8 mouse cellular contexts compared by ENCODE assay signal in genomic region chr7:44839171-44839490, GRCm38 (mm10). TPM values are rescaled to one million over a fixed set of nuclear protein-coding genes. Genes with fewer than 3 reads are reported as not detected.
DNase-seq lines count a peak whose midpoint lies in the region; ATAC-seq lines count a peak whose summit lies in the region.

No protein-coding gene starts in this region.

- peak overlapping the region; percentile 67 for H3K4me2 ChIP-seq in kidney, embryonic 16.5 days (replicated peaks; ENCODE audit: low read depth, low read length)
- peak overlapping the region; percentile 66 for H3K4me2 ChIP-seq in embryonic facial prominence, embryonic 13.5 days
- H3K4me2 ChIP-seq in midbrain, embryonic 16.5 days (ENCODE audit: low read length), result peak overlapping the region; percentile 64

- peak overlapping the region; percentile 39 for H3K4me3 ChIP-seq in kidney, embryonic 16.5 days (ENCODE audit: low read length)
- H3K4me3 ChIP-seq in embryonic facial prominence, embryonic 13.5 days, result peak overlapping the region; percentile 40
- peak overlapping the region; percentile 25 for H3K4me3 ChIP-seq in midbrain, embryonic 16.5 days (ENCODE audit: low read depth, low read length)

- H3K27ac ChIP-seq in kidney, embryonic 16.5 days (ENCODE audit: low read length), result no peak overlapping the region
- H3K27ac ChIP-seq in embryonic facial prominence, embryonic 13.5 days, result no peak overlapping the region
- H3K27ac ChIP-seq in midbrain, embryonic 16.5 days (ENCODE audit: low read length), result no peak overlapping the region

- H3K36me3 ChIP-seq in kidney, embryonic 16.5 days (ENCODE audit: insufficient read depth, low read length), result peaks cover 29% of the 10 kb centered on the region
- peaks cover 39% of the 10 kb centered on the region for H3K36me3 ChIP-seq in embryonic facial prominence, embryonic 13.5 days
- peaks cover 27% of the 10 kb centered on the region for H3K36me3 ChIP-seq in midbrain, embryonic 16.5 days (ENCODE audit: control insufficient read depth, insufficient read depth, low read length)

- H3K27me3 ChIP-seq in kidney, embryonic 16.5 days (ENCODE audit: insufficient read depth, low read length), result peaks cover 6% of the 10 kb centered on the region; the same call in 1 of the 2 replicates
- H3K27me3 ChIP-seq in embryonic facial prominence, embryonic 13.5 days, result peaks cover 36% of the 10 kb centered on the region
- H3K27me3 ChIP-seq in midbrain, embryonic 16.5 days (ENCODE audit: control insufficient read depth, insufficient read depth, low read depth, low read length), result peaks cover 8% of the 10 kb centered on the region

- peak overlapping the region; percentile 60; the same call in 1 of the 2 replicates for H3K9ac ChIP-seq in kidney, embryonic 16.5 days (replicated peaks; ENCODE audit: low read length)
- H3K9ac ChIP-seq in embryonic facial prominence, embryonic 13.5 days, result peak overlapping the region; percentile 62
- H3K9ac ChIP-seq in midbrain, embryonic 16.5 days (ENCODE audit: low read depth, low read length), result peak overlapping the region; percentile 58

- no peak for ATAC-seq in kidney, embryonic 16.5 days (ENCODE audit: low FRiP score, low TSS enrichment)
- no peak for ATAC-seq in embryonic facial prominence, embryonic 13.5 days (ENCODE audit: insufficient number of reproducible peaks, insufficient read depth, low FRiP score, low TSS enrichment, low read depth)
- ATAC-seq in inflammation-experienced regulatory T-cells, adult 6 months, result peak; percentile 35
- ATAC-seq in midbrain, embryonic 16.5 days, result no peak; the same call in 1 of the 2 replicates

- H3K4me1 ChIP-seq in kidney, embryonic 16.5 days (ENCODE audit: insufficient read depth, low read length), result peaks cover 16% of the 10 kb centered on the region
- peaks cover 15% of the 10 kb centered on the region for H3K4me1 ChIP-seq in embryonic facial prominence, embryonic 13.5 days
- peaks cover 12% of the 10 kb centered on the region for H3K4me1 ChIP-seq in midbrain, embryonic 16.5 days (ENCODE audit: control insufficient read depth, insufficient read depth, low read length)

- no peaks in the 10 kb centered on the region for H3K9me3 ChIP-seq in kidney, embryonic 16.5 days (ENCODE audit: low read length)
- H3K9me3 ChIP-seq in embryonic facial prominence, embryonic 13.5 days, result no peaks in the 10 kb centered on the region
- no peaks in the 10 kb centered on the region for H3K9me3 ChIP-seq in midbrain, embryonic 16.5 days (replicated peaks; ENCODE audit: control insufficient read depth, low read length, poor library complexity, severe bottlenecking)

- WGBS in kidney, embryonic 16.5 days, result 31% methylated on average over 11 of the region's 11 CpGs
- WGBS in embryonic facial prominence, embryonic 13.5 days, result 24% methylated on average over 11 of the region's 11 CpGs
- 29% methylated on average over 11 of the region's 11 CpGs for WGBS in midbrain, embryonic 16.5 days

- no peak for DNase-seq in kidney, postnatal 10 days
- DNase-seq in urinary bladder, postnatal 25 days (ENCODE audit: low spot score), result no peak
- DNase-seq in MN1 (ENCODE audit: low spot score), result no peak
- DNase-seq in retina, postnatal 1 day, result no peak

RNA-seq across cellular contexts. Expression of gene Akt1s1, which starts 9.7 kb away (rescaled TPM):
- 117 and 126 TPM in 2 replicates for polyA plus RNA-seq in kidney, embryonic 16.5 days (2015; fragmentation: Nextera tagmentation; extraction: Ambion mirVana)
- 104 and 110 TPM in 2 replicates for polyA plus RNA-seq in embryonic facial prominence, embryonic 13.5 days (2015; fragmentation: Nextera tagmentation; extraction: Ambion mirVana)
- polyA plus RNA-seq in inflammation-experienced regulatory T-cells, adult 6 months (2017; shearing (Covaris generic)), result 1 to 10 TPM; 1.1 to 4.5 (median 3.7) TPM
- 82.2 and 83.2 TPM in 2 replicates for polyA plus RNA-seq in midbrain, embryonic 16.5 days (2015; fragmentation: Nextera tagmentation; extraction: Ambion mirVana)

RNA-seq across cellular contexts. Expression of gene Tbc1d17, which starts 9.7 kb away (rescaled TPM):
- 93.9 and 94.9 TPM in 2 replicates for polyA plus RNA-seq in kidney, embryonic 16.5 days (2015; fragmentation: Nextera tagmentation; extraction: Ambion mirVana)
- 83.1 and 91.0 TPM in 2 replicates for polyA plus RNA-seq in embryonic facial prominence, embryonic 13.5 days (2015; fragmentation: Nextera tagmentation; extraction: Ambion mirVana)
- polyA plus RNA-seq in inflammation-experienced regulatory T-cells, adult 6 months (2017; shearing (Covaris generic)), result 10 to 100 TPM; 43.9 to 66.0 (median 60.6) TPM
- 118 and 123 TPM in 2 replicates for polyA plus RNA-seq in midbrain, embryonic 16.5 days (2015; fragmentation: Nextera tagmentation; extraction: Ambion mirVana)

RNA-seq across cellular contexts. Expression of gene Pnkp, which starts 17.8 kb away (rescaled TPM):
- polyA plus RNA-seq in kidney, embryonic 16.5 days (2015; fragmentation: Nextera tagmentation; extraction: Ambion mirVana), result 38.7 and 40.4 TPM in 2 replicates
- 30.0 and 30.7 TPM in 2 replicates for polyA plus RNA-seq in embryonic facial prominence, embryonic 13.5 days (2015; fragmentation: Nextera tagmentation; extraction: Ambion mirVana)
- 10 to 100 TPM; 43.2 to 49.7 (median 46.8) TPM for polyA plus RNA-seq in inflammation-experienced regulatory T-cells, adult 6 months (2017; shearing (Covaris generic))
- 27.9 and 30.4 TPM in 2 replicates for polyA plus RNA-seq in midbrain, embryonic 16.5 days (2015; fragmentation: Nextera tagmentation; extraction: Ambion mirVana)

RNA-seq across cellular contexts. Expression of gene Atf5, which starts 22.7 kb away (rescaled TPM):
- 3.5 and 4.3 TPM in 2 replicates for polyA plus RNA-seq in kidney, embryonic 16.5 days (2015; fragmentation: Nextera tagmentation; extraction: Ambion mirVana)
- 6.4 and 6.5 TPM in 2 replicates for polyA plus RNA-seq in embryonic facial prominence, embryonic 13.5 days (2015; fragmentation: Nextera tagmentation; extraction: Ambion mirVana)
- under 1 TPM in 1 of 3 experiments, not detected in 2; 0.41 TPM for polyA plus RNA-seq in inflammation-experienced regulatory T-cells, adult 6 months (2017; shearing (Covaris generic))
- polyA plus RNA-seq in midbrain, embryonic 16.5 days (2015; fragmentation: Nextera tagmentation; extraction: Ambion mirVana), result 2.5 and 3.0 TPM in 2 replicates

RNA-seq across cellular contexts. Expression of gene Il4i1, which starts 22.9 kb away (rescaled TPM):
- 1.1 and 1.5 TPM in 2 replicates for polyA plus RNA-seq in kidney, embryonic 16.5 days (2015; fragmentation: Nextera tagmentation; extraction: Ambion mirVana)
- 1.7 and 2.2 TPM in 2 replicates for polyA plus RNA-seq in embryonic facial prominence, embryonic 13.5 days (2015; fragmentation: Nextera tagmentation; extraction: Ambion mirVana)
- polyA plus RNA-seq in inflammation-experienced regulatory T-cells, adult 6 months (2017; shearing (Covaris generic)), result 1 to 10 TPM; 1.9 to 4.2 (median 2.1) TPM
- 0.57 and 1.0 TPM in 2 replicates for polyA plus RNA-seq in midbrain, embryonic 16.5 days (2015; fragmentation: Nextera tagmentation; extraction: Ambion mirVana)

Comparison
In these comparisons a context has a peak if more than half of its experiments do, and no peak if none do; other contexts are left out.
1. RNA of gene Akt1s1, which starts 9.7 kb away (polyA plus RNA-seq): 117 to 126 TPM in kidney, embryonic 16.5 days, 104 to 110 TPM in embryonic facial prominence, embryonic 13.5 days and 82.2 to 83.2 TPM in midbrain, embryonic 16.5 days; 1.1 to 4.5 TPM in inflammation-experienced regulatory T-cells, adult 6 months; every median in the first group is over 10 times any median in the second.
2. Peak in every context shown above with its lines, with median percentiles within 50 percentile points of each other: H3K4me2 ChIP-seq, H3K4me3 ChIP-seq and H3K9ac ChIP-seq.